Mouse (Mus musculus) urinary bladder, postnatal 0 days (tissue): ENCODE data around the gene Sppl3. TPM values are rescaled to one million over a fixed set of nuclear protein-coding genes. Genes with fewer than 3 reads are reported as not detected.

ENCODE experiments used
- polyA plus RNA-seq: library from polyadenylated mRNA; unstranded; fragments of >200 nt; fragmentation: Nextera tagmentation; extraction: Ambion mirVana; gene quantifications from 2 replicates; pipeline ENCODE4 v1.2.1, GENCODE M21; 2015

Gene Sppl3
- 18.3 and 20.3 TPM in 2 replicates for polyA plus RNA-seq

GRCm38 (mm10) chr5:115010577-115011216 is at the start of gene Sppl3:
TSS of gene Sppl3 (plus strand) at chr5:115011137.

GRCm38 (mm10) chr5:114970824-114971227 is 40.1 kb upstream of the Sppl3 start, which contains the start of gene Hnf1a:
TSS of gene Hnf1a (minus strand) at chr5:114971094.

GRCm38 (mm10) chr5:115098195-115098594 is 87.3 kb downstream of the Sppl3 start, which contains the start of gene Gm10401:
TSS of gene Gm10401 (minus strand) at chr5:115098295.

GRCm38 (mm10) chr5:115118961-115119570 is 108.1 kb downstream of the Sppl3 start, which contains the start of gene Acads:
TSS of gene Acads (minus strand) at chr5:115119346.

GRCm38 (mm10) chr5:115134234-115135165 is 123.6 kb downstream of the Sppl3 start, which contains the start of gene Unc119b:
TSS of gene Unc119b (minus strand) at chr5:115134975.

Other genes starting within 250 kb of the Sppl3 start
- 34.1 and 37.7 TPM in 2 replicates for gene Ankrd13a, start 236.5 kb upstream of the Sppl3 start, polyA plus RNA-seq
- gene Git2, start 235.6 kb upstream of the Sppl3 start, polyA plus RNA-seq: 20.5 and 21.3 TPM in 2 replicates
- 76.9 and 78.8 TPM in 2 replicates for gene 1500011B03Rik, start 187.7 kb upstream of the Sppl3 start, polyA plus RNA-seq
- not detected in 2 replicates for gene 4930519G04Rik, start 157.5 kb upstream of the Sppl3 start, polyA plus RNA-seq
- 0.05 TPM in 1 of 2 replicates, not detected in the other for gene Gm9936, start 152.5 kb upstream of the Sppl3 start, polyA plus RNA-seq
- 12.3 and 19.8 TPM in 2 replicates for gene Oasl2, start 114.2 kb upstream of the Sppl3 start, polyA plus RNA-seq
- gene Oasl1, start 87.9 kb upstream of the Sppl3 start, polyA plus RNA-seq: 1.3 and 1.9 TPM in 2 replicates
- 37.9 and 47.7 TPM in 2 replicates for gene 2210016L21Rik, start 69.0 kb upstream of the Sppl3 start, polyA plus RNA-seq
- gene Hnf1a, start 40.0 kb upstream of the Sppl3 start, polyA plus RNA-seq: 0.12 and 0.17 TPM in 2 replicates
- gene Gm10401, start 87.2 kb downstream of the Sppl3 start, polyA plus RNA-seq: 29.1 and 29.8 TPM in 2 replicates
- gene Acads, start 108.2 kb downstream of the Sppl3 start, polyA plus RNA-seq: 57.0 and 62.5 TPM in 2 replicates
- 15.0 and 15.1 TPM in 2 replicates for gene Unc119b, start 123.8 kb downstream of the Sppl3 start, polyA plus RNA-seq
- 41.6 and 47.0 TPM in 2 replicates for gene Mlec, start 147.0 kb downstream of the Sppl3 start, polyA plus RNA-seq
- 0.48 and 1.2 TPM in 2 replicates for gene Cabp1, start 183.2 kb downstream of the Sppl3 start, polyA plus RNA-seq
- gene Pop5, start 224.7 kb downstream of the Sppl3 start, polyA plus RNA-seq: 55.1 and 57.7 TPM in 2 replicates